Mouse (Mus musculus): ENCODE measurements around the gene Cdca4. TPM values are rescaled to one million over a fixed set of nuclear protein-coding genes. Genes with fewer than 3 reads are reported as not detected.
A peak's percentile ranks its signal among the peaks of the same experiment; 100 is the strongest.
"Not testable (repeated sequence)": the region's sequence is repeated elsewhere in the genome, so short reads cannot be mapped to it uniquely, and the experiment has no call there.

The Cdca4 gene
- total RNA-seq, 1 experiment from 2014 or later: 18.8 TPM

- ATAC-seq (replicated peaks; ENCODE audit: insufficient number of reproducible peaks, low FRiP score, low TSS enrichment, poor library complexity, severe bottlenecking): 0 out of 2 replicates have a peak, but pooled peaks have one; percentile 7
These were observed 30.7 kb upstream of the Cdca4 start for GRCm38 (mm10) chr12:112859930-112860329.

- ATAC-seq (replicated peaks; ENCODE audit: insufficient number of reproducible peaks, low FRiP score, low TSS enrichment, poor library complexity, severe bottlenecking): no peak
These were observed 29.5 kb upstream of the Cdca4 start for GRCm38 (mm10) chr12:112858581-112859336.

GRCm38 (mm10) chr12:112857021-112857925 lies 28.1 kb upstream of the Cdca4 start:
- ATAC-seq (replicated peaks; ENCODE audit: insufficient number of reproducible peaks, low FRiP score, low TSS enrichment, poor library complexity, severe bottlenecking): no peak

GRCm38 (mm10) chr12:112856338-112856737 lies 27.1 kb upstream of the Cdca4 start:
- ATAC-seq (replicated peaks; ENCODE audit: insufficient number of reproducible peaks, low FRiP score, low TSS enrichment, poor library complexity, severe bottlenecking): no peak

- ATAC-seq (replicated peaks; ENCODE audit: insufficient number of reproducible peaks, low FRiP score, low TSS enrichment, poor library complexity, severe bottlenecking): peak; percentile 32
These were observed 25.5 kb upstream of the Cdca4 start for GRCm38 (mm10) chr12:112854610-112855333.

GRCm38 (mm10) chr12:112853050-112853729 lies 24.0 kb upstream of the Cdca4 start:
- ATAC-seq (replicated peaks; ENCODE audit: insufficient number of reproducible peaks, low FRiP score, low TSS enrichment, poor library complexity, severe bottlenecking): no peak

- no peak for ATAC-seq (replicated peaks; ENCODE audit: insufficient number of reproducible peaks, low FRiP score, low TSS enrichment, poor library complexity, severe bottlenecking)
These were observed 21.9 kb upstream of the Cdca4 start for GRCm38 (mm10) chr12:112851116-112851515.

GRCm38 (mm10) chr12:112850344-112850743 lies 21.1 kb upstream of the Cdca4 start:
- ATAC-seq (replicated peaks; ENCODE audit: insufficient number of reproducible peaks, low FRiP score, low TSS enrichment, poor library complexity, severe bottlenecking): no peak

GRCm38 (mm10) chr12:112849235-112850022 lies 20.2 kb upstream of the Cdca4 start:
- peak; percentile 29; the same call in 1 of the 2 replicates for ATAC-seq (replicated peaks; ENCODE audit: insufficient number of reproducible peaks, low FRiP score, low TSS enrichment, poor library complexity, severe bottlenecking)

GRCm38 (mm10) chr12:112847880-112848279 lies 18.7 kb upstream of the Cdca4 start:
- peak; percentile 73 for ATAC-seq (replicated peaks; ENCODE audit: insufficient number of reproducible peaks, low FRiP score, low TSS enrichment, poor library complexity, severe bottlenecking)

- peak; percentile 68 for ATAC-seq (replicated peaks; ENCODE audit: insufficient number of reproducible peaks, low FRiP score, low TSS enrichment, poor library complexity, severe bottlenecking)
These were observed 14.6 kb upstream of the Cdca4 start for GRCm38 (mm10) chr12:112843803-112844202.

GRCm38 (mm10) chr12:112842128-112842527 lies 12.9 kb upstream of the Cdca4 start:
- not testable (repeated sequence) for ATAC-seq (replicated peaks; ENCODE audit: insufficient number of reproducible peaks, low FRiP score, low TSS enrichment, poor library complexity, severe bottlenecking)

GRCm38 (mm10) chr12:112841338-112841892 lies 12.2 kb upstream of the Cdca4 start:
- ATAC-seq (replicated peaks; ENCODE audit: insufficient number of reproducible peaks, low FRiP score, low TSS enrichment, poor library complexity, severe bottlenecking): not testable (repeated sequence)

- ATAC-seq (replicated peaks; ENCODE audit: insufficient number of reproducible peaks, low FRiP score, low TSS enrichment, poor library complexity, severe bottlenecking): peak; percentile 82
These were observed 11.2 kb upstream of the Cdca4 start for GRCm38 (mm10) chr12:112840209-112841086.

- ATAC-seq (replicated peaks; ENCODE audit: insufficient number of reproducible peaks, low FRiP score, low TSS enrichment, poor library complexity, severe bottlenecking): no peak
These were observed 5.8 kb upstream of the Cdca4 start for GRCm38 (mm10) chr12:112835046-112835445.

- ATAC-seq (replicated peaks; ENCODE audit: insufficient number of reproducible peaks, low FRiP score, low TSS enrichment, poor library complexity, severe bottlenecking): no peak
These were observed 4.3 kb upstream of the Cdca4 start for GRCm38 (mm10) chr12:112833527-112833926.

- ATAC-seq (replicated peaks; ENCODE audit: insufficient number of reproducible peaks, low FRiP score, low TSS enrichment, poor library complexity, severe bottlenecking): no peak
These were observed 3.2 kb upstream of the Cdca4 start for GRCm38 (mm10) chr12:112832411-112832810.

Measured in monocyte, adult 5-6 weeks (primary cell).